Mouse (Mus musculus): ENCODE measurements around the gene Tubb5. TPM values are rescaled to one million over a fixed set of nuclear protein-coding genes. Genes with fewer than 3 reads are reported as not detected.

Gene Tubb5
- total RNA-seq, 2 experiments from 2014 or later, result 381 to 413 TPM

DNA sequence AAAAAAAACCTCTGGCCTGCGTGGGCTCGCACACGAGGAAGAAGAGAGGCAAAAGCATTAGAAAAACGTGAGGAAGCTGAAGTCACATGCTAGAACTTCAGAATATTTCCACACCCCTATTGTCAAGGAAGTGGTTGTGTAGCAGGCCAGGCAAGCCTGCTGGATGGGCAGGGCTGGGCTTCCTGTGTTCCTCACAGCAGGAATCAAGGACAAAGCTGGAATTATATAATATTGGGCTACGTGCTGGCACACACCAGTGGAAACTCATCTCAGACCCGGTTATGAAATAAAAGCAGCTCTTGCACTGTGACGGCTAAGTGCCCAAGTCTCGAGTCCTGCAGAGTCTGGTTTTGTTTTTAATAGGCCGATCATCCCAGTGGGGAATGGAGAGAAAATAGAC lies 30.0 kb downstream of the Tubb5 start:
- no peak for DNase-seq (ENCODE audit: extremely low spot score in 1 of 2, low spot score in 1 of 2)

DNA sequence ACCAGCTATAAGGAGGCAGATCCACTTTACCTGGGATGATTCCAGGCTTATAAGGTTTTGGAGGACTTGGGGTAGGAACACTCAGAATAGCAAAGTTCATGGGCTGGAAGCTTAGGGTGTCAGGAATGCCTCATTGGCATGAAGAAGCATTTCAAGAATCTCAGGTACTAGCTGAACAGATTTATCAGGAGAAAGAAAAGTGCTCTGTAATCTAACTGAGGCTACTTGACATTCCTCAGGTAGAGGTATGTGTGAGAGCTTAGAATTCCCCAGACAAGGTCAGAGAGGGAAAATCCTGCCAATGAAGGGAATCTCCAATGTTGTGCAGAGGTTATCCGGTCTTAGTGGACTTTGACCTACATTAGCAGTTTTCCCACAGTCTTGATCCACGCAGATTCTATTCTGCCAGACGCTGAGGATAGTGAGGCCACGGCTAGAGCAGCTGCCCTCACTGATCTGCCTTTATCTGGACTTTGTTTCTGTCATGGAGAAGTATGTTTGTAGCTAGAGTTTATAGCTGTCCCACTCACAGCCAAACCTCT lies 34.2 kb downstream of the Tubb5 start:
- no peak for DNase-seq (ENCODE audit: extremely low spot score in 1 of 2, low spot score in 1 of 2)

- no peak for DNase-seq (ENCODE audit: extremely low spot score in 1 of 2, low spot score in 1 of 2)
Observed at GRCm38 (mm10) chr17:35803020-35803419, 35.1 kb downstream of the Tubb5 start.

DNA sequence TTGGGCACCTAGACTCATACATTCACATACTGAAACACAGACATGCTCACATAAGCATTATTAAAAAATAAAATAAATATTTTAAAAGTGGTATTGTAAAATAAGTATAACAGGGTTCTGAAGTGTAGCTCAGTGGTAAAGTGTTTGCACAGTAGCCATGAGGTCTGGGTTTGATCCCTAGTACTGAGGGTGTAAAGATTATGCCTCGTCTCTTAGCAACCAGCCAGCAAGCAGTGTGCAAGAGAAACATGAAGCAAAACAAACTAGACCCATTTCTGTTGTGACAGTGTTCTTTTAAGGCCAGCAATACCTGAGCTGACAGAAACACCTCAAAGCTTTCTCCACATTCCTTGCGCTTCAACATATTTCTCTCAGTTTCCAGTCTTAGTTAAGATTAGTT lies 37.2 kb downstream of the Tubb5 start:
- DNase-seq (ENCODE audit: extremely low spot score in 1 of 2, low spot score in 1 of 2), result no peak

GRCm38 (mm10) chr17:35796835-35797234 lies 41.3 kb downstream of the Tubb5 start:
- no peak for DNase-seq (ENCODE audit: extremely low spot score in 1 of 2, low spot score in 1 of 2)

GRCm38 (mm10) chr17:35795656-35796055 lies 42.5 kb downstream of the Tubb5 start:
- DNase-seq (ENCODE audit: extremely low spot score in 1 of 2, low spot score in 1 of 2), result no peak

- DNase-seq (ENCODE audit: extremely low spot score in 1 of 2, low spot score in 1 of 2), result no peak
Observed at GRCm38 (mm10) chr17:35795099-35795498, 43.0 kb downstream of the Tubb5 start.

GRCm38 (mm10) chr17:35792837-35793236 lies 45.3 kb downstream of the Tubb5 start:
- no peak for DNase-seq (ENCODE audit: extremely low spot score in 1 of 2, low spot score in 1 of 2)

- no peak for DNase-seq (ENCODE audit: extremely low spot score in 1 of 2, low spot score in 1 of 2)
Observed at GRCm38 (mm10) chr17:35790933-35791332, 47.2 kb downstream of the Tubb5 start.

DNA sequence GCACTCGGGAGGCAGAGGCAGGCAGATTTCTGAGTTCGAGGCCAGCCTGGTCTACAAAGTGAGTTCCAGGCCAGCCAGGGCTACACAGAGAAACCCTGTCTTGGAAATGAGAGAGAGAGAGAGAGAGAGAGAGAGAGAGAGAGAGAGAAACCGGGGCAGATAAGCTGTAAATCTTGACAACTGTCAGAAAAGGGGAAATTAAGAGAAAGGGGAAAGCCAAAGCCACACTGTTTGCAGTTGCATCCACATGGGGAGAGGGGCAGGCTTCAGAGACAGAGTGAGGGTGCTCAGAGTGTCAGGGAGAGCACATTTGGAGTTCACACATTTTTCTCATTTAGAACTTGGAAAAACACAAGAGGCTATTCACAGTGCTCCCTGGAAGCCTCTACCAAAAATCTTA lies 50.1 kb downstream of the Tubb5 start:
- no peak for DNase-seq (ENCODE audit: extremely low spot score in 1 of 2, low spot score in 1 of 2)

DNA sequence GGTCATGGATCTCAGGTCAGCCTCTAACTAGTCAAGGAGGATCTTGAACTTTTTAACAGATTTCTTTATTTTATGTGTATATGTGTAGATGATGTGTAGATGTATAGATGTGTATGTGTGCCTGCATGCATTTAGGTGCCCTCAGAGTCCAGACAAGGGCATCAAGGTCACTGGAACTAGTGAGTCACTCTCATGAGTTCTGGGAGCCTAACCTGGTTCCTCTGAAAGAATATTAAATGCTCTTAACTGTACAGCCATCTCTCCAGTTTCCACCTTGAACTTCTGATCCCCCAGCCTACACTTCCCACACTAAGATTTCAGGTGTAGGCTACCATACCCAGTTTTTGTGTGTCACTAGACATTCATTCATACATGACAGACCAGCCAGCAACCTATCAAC lies 50.6 kb downstream of the Tubb5 start:
- DNase-seq (ENCODE audit: extremely low spot score in 1 of 2, low spot score in 1 of 2), result no peak

- no peak for DNase-seq (ENCODE audit: extremely low spot score in 1 of 2, low spot score in 1 of 2)
Observed at GRCm38 (mm10) chr17:35785140-35785539, 53.0 kb downstream of the Tubb5 start.

- no peak for DNase-seq (ENCODE audit: extremely low spot score in 1 of 2, low spot score in 1 of 2)
Observed at GRCm38 (mm10) chr17:35783944-35784343, 54.2 kb downstream of the Tubb5 start.

Small RNAs within 50 kb of the gene (microRNA-seq; reads per million reads assigned to microRNA genes)
- 0.37 to 0.60 reads per million in 2 experiments for gene Gm28033

Other genes starting within 250 kb of the Tubb5 start
- not detected for gene Sfta2, start 236.8 kb downstream of the Tubb5 start, total RNA-seq (2021)
- gene Gm9573, start 211.7 kb downstream of the Tubb5 start, total RNA-seq (2021), result not detected
- not detected for gene Mucl3, start 194.6 kb downstream of the Tubb5 start, total RNA-seq (2021)
- 10 to 100 TPM; 33.7 to 42.0 TPM for gene Vars2, start 170.7 kb downstream of the Tubb5 start, total RNA-seq (2021)
- gene Gtf2h4, start 164.6 kb downstream of the Tubb5 start, total RNA-seq (2021), result 10 to 100 TPM; 30.2 to 33.7 TPM
- gene Ddr1, start 133.7 kb downstream of the Tubb5 start, total RNA-seq (2021), result 10 to 100 TPM; 78.5 to 82.0 TPM
- gene Ier3, start 16.6 kb downstream of the Tubb5 start, total RNA-seq (2021), result 1 to 10 TPM; 3.2 to 5.1 TPM
- gene Flot1, start 15.1 kb downstream of the Tubb5 start, total RNA-seq (2021), result 100 to 1,000 TPM; 122 to 132 TPM
- gene Mdc1, start 3.2 kb upstream of the Tubb5 start, total RNA-seq (2021), result 10 to 100 TPM; 12.1 to 16.5 TPM
- gene Nrm, start 23.0 kb upstream of the Tubb5 start, total RNA-seq (2021), result 1 to 10 TPM; 2.1 to 3.5 TPM
- 10 to 100 TPM in 1 of 2 experiments, 1 to 10 TPM in 1; 9.5 to 10.5 TPM for gene Ppp1r18, start 27.3 kb upstream of the Tubb5 start, total RNA-seq (2021)
- 10 to 100 TPM; 25.5 to 29.9 TPM for gene Dhx16, start 41.5 kb upstream of the Tubb5 start, total RNA-seq (2021)
- gene 2310061I04Rik, start 59.1 kb upstream of the Tubb5 start, total RNA-seq (2021), result 10 to 100 TPM; 59.1 to 65.6 TPM
- gene Atat1, start 71.8 kb upstream of the Tubb5 start, total RNA-seq (2021), result 10 to 100 TPM; 61.1 to 75.3 TPM
- 10 to 100 TPM; 34.4 to 35.9 TPM for gene Mrps18b, start 78.1 kb upstream of the Tubb5 start, total RNA-seq (2021)
- 10 to 100 TPM; 69.9 to 81.9 TPM for gene Ppp1r10, start 78.1 kb upstream of the Tubb5 start, total RNA-seq (2021)
- 10 to 100 TPM; 70.3 to 80.6 TPM for gene Abcf1, start 131.5 kb upstream of the Tubb5 start, total RNA-seq (2021)
- gene Gnl1, start 141.5 kb upstream of the Tubb5 start, total RNA-seq (2021), result 100 to 1,000 TPM; 143 to 153 TPM
- 10 to 100 TPM; 40.2 to 53.1 TPM for gene Prr3, start 141.9 kb upstream of the Tubb5 start, total RNA-seq (2021)
- gene H2-T24, start 182.3 kb upstream of the Tubb5 start, total RNA-seq (2021), result 1 to 10 TPM; 1.4 to 1.7 TPM
- gene H2-T23, start 194.5 kb upstream of the Tubb5 start, total RNA-seq (2021), result 1 to 10 TPM; 3.9 to 4.8 TPM
- 1 to 10 TPM; 6.9 to 8.8 TPM for gene H2-T22, start 204.4 kb upstream of the Tubb5 start, total RNA-seq (2021)
- gene Gm6034, start 204.7 kb upstream of the Tubb5 start, total RNA-seq (2021), result not detected
- gene Gm11127, start 220.1 kb upstream of the Tubb5 start, total RNA-seq (2021), result 1 to 10 TPM; 1.1 to 1.2 TPM

Measured in layer of hippocampus, postnatal 25 days (tissue).